Comparison of ENCODE assay signal across 1 mouse cellular context in the genomic region with DNA sequence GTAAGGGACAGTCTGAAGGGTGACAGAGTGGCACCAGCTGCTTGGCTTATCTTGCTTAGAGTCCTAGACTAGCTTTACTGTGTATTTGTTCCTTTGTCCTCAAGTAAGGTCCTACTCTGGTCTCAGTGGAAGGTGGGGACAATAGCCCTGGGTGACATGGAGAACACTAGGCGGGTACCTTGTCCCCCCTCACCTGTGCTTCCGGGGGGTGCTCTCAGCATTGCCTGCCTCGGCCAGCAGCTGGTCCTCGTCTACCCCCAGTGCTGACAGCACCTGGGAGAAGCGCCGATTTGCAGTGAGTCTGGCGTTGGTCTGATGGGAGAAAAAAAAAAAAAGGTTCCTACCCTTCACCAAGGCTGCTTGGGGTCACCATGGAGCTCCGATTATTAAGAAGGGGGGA.
TF ChIP-seq lines count a peak whose summit lies in the region.

No protein-coding gene starts in this region.

TF ChIP-seq in C2C12, 6 proteins besides CTCF, POLR2A, EP300 and RAD21:
- TF ChIP-seq USF1 (IDR thresholded peaks at IDR 0.05; ENCODE audit: low read depth) = no peak
- no peak for TF ChIP-seq CEBPB (IDR thresholded peaks at IDR 0.05; ENCODE audit: low read depth)
